Mouse (Mus musculus) heart, embryonic 13.5 days (tissue): Measurements from ENCODE around the gene Uba52. TPM values are rescaled to one million over a fixed set of nuclear protein-coding genes. Genes with fewer than 3 reads are reported as not detected.

ENCODE experiments used
- ATAC-seq: fragments of 200-750 bp; cut with Nextera tagmentation; 2 replicates; pipeline ENCODE4 v1.8.0; 2017; ENCODE audit warnings: moderate TSS enrichment; ENCODE audit not compliant: insufficient number of reproducible peaks, low FRiP score, low TSS enrichment; ENCODE audit errors: extremely low read depth
- H3K27ac ChIP-seq: fragments of 300-500 bp; sonication (generic); replicated peaks from 2 replicates; pipeline ENCODE4 v1.5.1; 2015; ENCODE audit warnings: moderate library complexity, mild to moderate bottlenecking, inconsistent platforms
- H3K27me3 ChIP-seq: fragments of 300-500 bp; sonication (generic); replicated peaks from 2 replicates; pipeline ENCODE4 v1.6.1; 2015; ENCODE audit warnings: mild to moderate bottlenecking, inconsistent platforms
- H3K36me3 ChIP-seq: fragments of 300-500 bp; sonication (generic); 2 replicates; pipeline ENCODE4 v1.6.1; 2015; ENCODE audit warnings: mild to moderate bottlenecking, inconsistent platforms
- H3K4me1 ChIP-seq: fragments of 300-500 bp; sonication (generic); 2 replicates; pipeline ENCODE4 v1.6.1; 2015; ENCODE audit warnings: inconsistent platforms
- H3K4me2 ChIP-seq: fragments of 300-500 bp; sonication (generic); 2 replicates; pipeline ENCODE4 v1.6.1; 2015; ENCODE audit warnings: inconsistent platforms, mild to moderate bottlenecking, moderate library complexity
- H3K4me3 ChIP-seq: fragments of 300-500 bp; sonication (generic); 2 replicates; pipeline ENCODE4 v1.5.1; 2015; ENCODE audit warnings: moderate library complexity, mild to moderate bottlenecking, inconsistent platforms
- H3K9ac ChIP-seq: fragments of 300-500 bp; sonication (generic); 2 replicates; pipeline ENCODE4 v1.6.1; 2015; ENCODE audit warnings: inconsistent platforms, mild to moderate bottlenecking, moderate library complexity
- H3K9me3 ChIP-seq: fragments of 300-500 bp; sonication (generic); 2 replicates; pipeline ENCODE4 v1.6.1; 2016; ENCODE audit warnings: inconsistent platforms
- WGBS: fragments of 180-500 bp; shearing (Covaris S2); methylation state at CpG from one replicate; pipeline ENCODE4 v1.1.7; 2015; ENCODE audit warnings: mixed read lengths; 5-methylcytosine and 5-hydroxymethylcytosine counted together
- polyA plus RNA-seq: library from polyadenylated mRNA; unstranded; fragments of >200 nt; fragmentation: Nextera tagmentation; extraction: Ambion mirVana; gene quantifications from 2 replicates; pipeline ENCODE4 v1.2.1, GENCODE M21; 2015

Uba52 gene
- polyA plus RNA-seq, 1 experiment from 2014 or later: 842 TPM

DNA sequence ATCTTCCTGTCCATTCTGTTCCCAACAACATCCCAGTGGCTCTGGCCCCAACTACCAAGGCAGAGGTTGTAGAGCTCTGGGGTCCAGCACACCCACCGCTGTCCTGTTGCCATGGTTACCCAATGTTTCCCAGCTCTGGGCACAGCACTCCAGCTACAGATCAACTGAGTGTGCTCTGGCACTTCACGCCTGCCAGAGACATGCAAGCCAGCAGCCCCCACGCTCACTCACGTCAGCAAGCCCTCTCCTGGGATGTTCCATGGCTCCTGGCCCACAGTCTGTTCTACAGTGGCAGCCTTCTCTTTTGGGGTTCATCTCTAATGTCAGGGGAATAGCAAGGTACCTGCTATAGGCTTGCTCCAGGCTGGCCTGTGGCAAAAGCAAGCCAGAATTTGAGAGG, 47.3 kb downstream of the Uba52 start:
- WGBS: 74% methylated on average over 4 of the region's 4 CpGs
- Histone ChIP-seq H3K4me1 (peaks cover 58% of the 10 kb centered on the region), H3K27ac (no peak overlapping the region; the same call in 1 of the 2 replicates), H3K9ac (no peak overlapping the region), H3K4me2 (no peak overlapping the region), H3K36me3 (peaks cover 17% of the 10 kb centered on the region), H3K4me3 (no peak overlapping the region), H3K9me3 (peaks cover 3% of the 10 kb centered on the region; the same call in 1 of the 2 replicates), H3K27me3 (no peaks in the 10 kb centered on the region)
- no peak for ATAC-seq

DNA sequence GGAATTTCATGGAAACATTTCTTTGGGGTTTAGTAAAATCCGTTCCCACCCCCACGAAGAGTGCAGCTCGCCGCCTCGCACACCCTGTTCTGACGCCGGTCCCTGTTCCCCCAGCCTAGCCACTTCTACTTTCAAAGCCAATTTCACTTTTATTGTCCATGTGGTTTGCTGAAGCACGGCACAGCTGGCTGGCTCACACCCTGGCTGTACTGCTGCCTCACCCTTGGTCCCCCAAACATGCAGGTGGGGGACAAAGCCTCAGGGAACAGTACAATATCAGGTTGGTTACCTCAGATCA, 48.1 kb downstream of the Uba52 start:
- peaks cover 51% of the 10 kb centered on the region for H3K4me1 ChIP-seq
- WGBS: 93% methylated on average over 8 of the region's 8 CpGs
- H3K9me3 ChIP-seq: peaks cover 3% of the 10 kb centered on the region; the same call in 1 of the 2 replicates
- no peak overlapping the region for H3K9ac ChIP-seq
- no peak overlapping the region for H3K4me2 ChIP-seq
- H3K36me3 ChIP-seq: peaks cover 17% of the 10 kb centered on the region
- H3K27ac ChIP-seq: no peak overlapping the region
- H3K4me3 ChIP-seq: no peak overlapping the region
- no peak for ATAC-seq
- H3K27me3 ChIP-seq: no peaks in the 10 kb centered on the region

- H3K9ac ChIP-seq: no peak overlapping the region
- peaks cover 50% of the 10 kb centered on the region for H3K4me1 ChIP-seq
- no peak for ATAC-seq
- peaks cover 17% of the 10 kb centered on the region for H3K36me3 ChIP-seq
- H3K27me3 ChIP-seq: no peaks in the 10 kb centered on the region
- H3K4me2 ChIP-seq: no peak overlapping the region
- WGBS: 72% methylated on average over 16 of the region's 16 CpGs
- no peak overlapping the region for H3K4me3 ChIP-seq
- H3K9me3 ChIP-seq: peaks cover 3% of the 10 kb centered on the region; the same call in 1 of the 2 replicates
- no peak overlapping the region for H3K27ac ChIP-seq
Observed at GRCm38 (mm10) chr8:70461765-70462515, 48.7 kb downstream of the Uba52 start.

GRCm38 (mm10) chr8:70460606-70461005, 50.0 kb downstream of the Uba52 start:
- Histone ChIP-seq H3K9ac (peak overlapping the region; percentile 14; the same call in 1 of the 2 replicates), H3K36me3 (peaks cover 10% of the 10 kb centered on the region), H3K4me1 (peaks cover 40% of the 10 kb centered on the region), H3K9me3 (peaks cover 3% of the 10 kb centered on the region; the same call in 1 of the 2 replicates), H3K27me3 (no peaks in the 10 kb centered on the region), H3K27ac (peak overlapping the region; percentile 36; the same call in 1 of the 2 replicates), H3K4me3 (no peak overlapping the region), H3K4me2 (peak overlapping the region; percentile 13; the same call in 1 of the 2 replicates)
- 58% methylated on average over 9 of the region's 9 CpGs for WGBS
- no peak for ATAC-seq

DNA sequence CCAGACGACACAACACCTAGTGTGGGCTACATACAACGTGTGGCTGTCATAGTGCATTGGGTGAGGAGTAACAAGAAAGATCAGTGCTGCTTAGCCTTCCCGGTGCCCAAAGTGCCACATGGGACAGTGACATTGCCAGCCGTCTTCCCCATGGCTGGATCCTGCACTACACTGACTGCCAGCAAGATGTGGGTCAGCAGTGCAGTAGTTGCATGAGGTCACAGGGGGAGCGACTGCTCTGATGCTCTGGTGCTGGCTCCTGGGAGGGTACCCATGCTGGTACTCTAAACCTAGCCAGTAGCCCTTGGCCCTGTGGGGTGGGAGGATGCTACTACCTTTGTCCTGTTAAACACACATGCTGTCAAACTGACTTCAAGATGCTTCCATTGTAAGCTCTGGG, 50.4 kb downstream of the Uba52 start:
- ATAC-seq: no peak
- Histone ChIP-seq H3K4me3 (no peak overlapping the region), H3K36me3 (peaks cover 9% of the 10 kb centered on the region; the same call in 1 of the 2 replicates), H3K9ac (peak overlapping the region; percentile 14; the same call in 1 of the 2 replicates), H3K27ac (peak overlapping the region; percentile 36; the same call in 1 of the 2 replicates), H3K27me3 (no peaks in the 10 kb centered on the region), H3K4me2 (peak overlapping the region; percentile 13; the same call in 1 of the 2 replicates), H3K4me1 (peaks cover 40% of the 10 kb centered on the region), H3K9me3 (peaks cover 3% of the 10 kb centered on the region; the same call in 1 of the 2 replicates)
- 86% methylated on average over 5 of the region's 5 CpGs for WGBS

GRCm38 (mm10) chr8:70459636-70460035, 51.0 kb downstream of the Uba52 start:
- no peak overlapping the region for H3K27ac ChIP-seq
- H3K4me3 ChIP-seq: no peak overlapping the region
- H3K9me3 ChIP-seq: peaks cover 3% of the 10 kb centered on the region; the same call in 1 of the 2 replicates
- H3K4me2 ChIP-seq: no peak overlapping the region
- peaks cover 9% of the 10 kb centered on the region; the same call in 1 of the 2 replicates for H3K36me3 ChIP-seq
- H3K9ac ChIP-seq: no peak overlapping the region
- no peak for ATAC-seq
- no peaks in the 10 kb centered on the region for H3K27me3 ChIP-seq
- 91% methylated on average over 2 of the region's 2 CpGs for WGBS
- H3K4me1 ChIP-seq: peaks cover 40% of the 10 kb centered on the region

- H3K9me3 ChIP-seq: peaks cover 3% of the 10 kb centered on the region; the same call in 1 of the 2 replicates
- H3K27ac ChIP-seq: no peak overlapping the region
- H3K36me3 ChIP-seq: peaks cover 9% of the 10 kb centered on the region; the same call in 1 of the 2 replicates
- no peak overlapping the region for H3K9ac ChIP-seq
- no peaks in the 10 kb centered on the region for H3K27me3 ChIP-seq
- H3K4me2 ChIP-seq: no peak overlapping the region
- H3K4me3 ChIP-seq: no peak overlapping the region
- H3K4me1 ChIP-seq: peaks cover 49% of the 10 kb centered on the region
- ATAC-seq: no peak
- WGBS: 59% methylated on average over 3 of the region's 3 CpGs
Observed at GRCm38 (mm10) chr8:70458462-70458861, 52.1 kb downstream of the Uba52 start.

Other genes starting within 250 kb of the Uba52 start
- gene Homer3, start 228.0 kb downstream of the Uba52 start, polyA plus RNA-seq: 34.1 and 37.2 TPM in 2 replicates
- gene Ddx49, start 208.3 kb downstream of the Uba52 start, polyA plus RNA-seq: 32.6 and 34.1 TPM in 2 replicates
- 294 and 344 TPM in 2 replicates for gene Cope, start 208.3 kb downstream of the Uba52 start, polyA plus RNA-seq
- gene Cers1, start 195.0 kb downstream of the Uba52 start, polyA plus RNA-seq: 1.9 and 2.6 TPM in 2 replicates
- gene Gdf1, start 181.0 kb downstream of the Uba52 start, polyA plus RNA-seq: 0.74 and 0.99 TPM in 2 replicates
- 11.3 and 12.2 TPM in 2 replicates for gene Upf1, start 157.5 kb downstream of the Uba52 start, polyA plus RNA-seq
- 3.5 TPM in 2 replicates for gene Comp, start 137.2 kb downstream of the Uba52 start, polyA plus RNA-seq
- 9.7 and 12.4 TPM in 2 replicates for gene Crtc1, start 71.2 kb downstream of the Uba52 start, polyA plus RNA-seq
- 11.2 and 12.4 TPM in 2 replicates for gene Klhl26, start 33.8 kb downstream of the Uba52 start, polyA plus RNA-seq
- gene Tmem59l, start 23.4 kb downstream of the Uba52 start, polyA plus RNA-seq: 0.45 and 0.76 TPM in 2 replicates
- gene Crlf1, start 17.6 kb downstream of the Uba52 start, polyA plus RNA-seq: 3.7 and 5.5 TPM in 2 replicates
- 116 and 125 TPM in 2 replicates for gene Rex1bd, start 4.0 kb downstream of the Uba52 start, polyA plus RNA-seq
- gene Fkbp8, start 16.9 kb upstream of the Uba52 start, polyA plus RNA-seq: 240 and 251 TPM in 2 replicates
- 65.8 and 71.2 TPM in 2 replicates for gene Kxd1, start 17.2 kb upstream of the Uba52 start, polyA plus RNA-seq
- gene Ell, start 28.7 kb upstream of the Uba52 start, polyA plus RNA-seq: 11.6 and 12.5 TPM in 2 replicates
- 135 and 145 TPM in 2 replicates for gene Isyna1, start 83.6 kb upstream of the Uba52 start, polyA plus RNA-seq
- gene Ssbp4, start 98.1 kb upstream of the Uba52 start, polyA plus RNA-seq: 63.3 and 70.9 TPM in 2 replicates
- gene Lrrc25, start 105.4 kb upstream of the Uba52 start, polyA plus RNA-seq: 1.5 and 2.7 TPM in 2 replicates
- gene Gdf15, start 121.7 kb upstream of the Uba52 start, polyA plus RNA-seq: 0.86 and 1.2 TPM in 2 replicates
- gene Pgpep1, start 149.6 kb upstream of the Uba52 start, polyA plus RNA-seq: 33.7 and 37.3 TPM in 2 replicates
- gene Lsm4, start 162.4 kb upstream of the Uba52 start, polyA plus RNA-seq: 269 and 297 TPM in 2 replicates
- gene Jund, start 188.1 kb upstream of the Uba52 start, polyA plus RNA-seq: 68.6 and 76.9 TPM in 2 replicates
- gene Iqcn, start 192.7 kb upstream of the Uba52 start, polyA plus RNA-seq: not detected in 2 replicates
- gene Gm3336, start 207.7 kb upstream of the Uba52 start, polyA plus RNA-seq: not detected in 2 replicates
- gene Pde4c, start 212.9 kb upstream of the Uba52 start, polyA plus RNA-seq: 0.14 TPM in 1 of 2 replicates, not detected in the other
- gene Rab3a, start 243.9 kb upstream of the Uba52 start, polyA plus RNA-seq: 17.4 and 23.2 TPM in 2 replicates